Mouse (Mus musculus) erythroblast, embryonic 14.5 days (primary cell): ENCODE data around the gene Ppp1r3d. TPM values are rescaled to one million over a fixed set of nuclear protein-coding genes. Genes with fewer than 3 reads are reported as not detected.

Experiments used
- H3K27me3 ChIP-seq: 2 replicates; pipeline ENCODE4 v1.6.1; 2012; ENCODE audit warnings: inconsistent platforms; ENCODE audit not compliant: control insufficient read depth
- H3K36me3 ChIP-seq: 2 replicates; pipeline ENCODE4 v1.6.1; 2012; ENCODE audit warnings: mild to moderate bottlenecking, inconsistent platforms; ENCODE audit not compliant: control insufficient read depth
- H3K4me1 ChIP-seq: 2 replicates; pipeline ENCODE4 v1.6.1; 2012; ENCODE audit warnings: inconsistent platforms; ENCODE audit not compliant: control insufficient read depth
- H3K4me3 ChIP-seq: replicated peaks from 2 replicates; pipeline ENCODE3; 2012; ENCODE audit warnings: moderate library complexity, mild to moderate bottlenecking, inconsistent platforms
- H3K9me3 ChIP-seq: 2 replicates; pipeline ENCODE4 v1.6.1; 2012; ENCODE audit warnings: low read length, inconsistent platforms, mixed read lengths; ENCODE audit not compliant: control insufficient read depth
- GATA1 ChIP-seq: IDR thresholded peaks from 2 replicates; pipeline ENCODE4 v1.6.1; 2012; ENCODE audit warnings: low read length, inconsistent platforms, mixed read lengths
- TAL1 ChIP-seq: IDR thresholded peaks from 3 replicates; pipeline ENCODE4 v1.6.1; 2012; ENCODE audit warnings: low read length, inconsistent platforms, mixed read lengths
- polyA plus RNA-seq: library from polyadenylated mRNA; stranded (reverse); fragments of >175 nt; gene quantifications from 2 replicates; pipeline ENCODE4 v1.2.3, GENCODE M21; 2012

The Ppp1r3d gene
- polyA plus RNA-seq, 1 experiment = 0.01 TPM

DNA sequence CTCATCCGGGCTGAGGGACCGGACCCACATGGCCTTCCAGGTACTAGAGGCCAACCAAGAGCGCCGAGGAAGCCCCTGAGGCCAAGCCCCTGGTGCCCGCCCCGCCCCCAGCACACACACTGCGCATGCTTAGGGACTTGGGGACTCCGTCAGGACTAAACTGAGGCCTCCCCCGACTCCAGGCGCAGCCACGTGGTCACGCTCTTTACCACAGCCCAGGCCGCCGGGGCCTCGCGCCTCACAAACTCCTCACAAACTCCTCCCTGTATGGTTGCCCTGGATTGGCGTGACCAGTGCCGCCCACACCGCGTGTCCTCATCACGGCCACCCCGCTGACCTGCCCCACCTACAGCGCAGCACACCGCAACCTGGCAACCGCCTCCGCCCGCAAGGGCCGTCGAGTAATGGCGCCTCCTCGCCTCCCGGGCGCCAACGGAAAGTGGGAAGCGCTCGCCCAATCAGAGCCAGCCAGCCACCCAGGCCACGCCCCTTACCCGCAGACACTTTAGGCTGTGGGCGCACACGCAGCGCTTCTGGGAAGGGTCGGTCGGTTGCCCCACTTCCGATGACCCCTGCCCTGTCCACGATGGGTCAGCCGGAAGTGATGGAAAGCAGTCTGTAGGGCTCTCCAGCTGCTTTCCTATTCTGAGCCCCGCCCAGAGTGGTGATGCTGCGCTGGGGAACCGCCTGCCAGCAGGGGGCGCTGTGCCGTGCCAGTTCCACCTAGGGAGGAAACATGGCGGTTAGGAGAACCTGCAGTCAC lies 7.0 kb downstream of the Ppp1r3d start, which contains the start of gene Sycp2:
Gene Sycp2 (minus strand): TSS at position 633 of the 763 bp plus-strand sequence.
- Histone ChIP-seq H3K4me1 (no peaks in the 10 kb centered on the region), H3K27me3 (no peaks in the 10 kb centered on the region; the same call in 1 of the 2 replicates), H3K36me3 (no peaks in the 10 kb centered on the region), H3K9me3 (peaks cover 11% of the 10 kb centered on the region), H3K4me3 (no peak within 1 kb of the TSS)
- TF ChIP-seq GATA1 (no peak), TAL1 (no peak)

Other genes starting within 250 kb of the Ppp1r3d start
- not detected in 2 replicates for gene Sycp2, start 6.8 kb downstream of the Ppp1r3d start, polyA plus RNA-seq
- gene Fam217b, start 52 bp upstream of the Ppp1r3d start, polyA plus RNA-seq = not detected in 2 replicates
- not detected in 2 replicates for gene Cdh26, start 16.1 kb upstream of the Ppp1r3d start, polyA plus RNA-seq